8 mouse cellular contexts compared by ENCODE assay signal in the genomic region with DNA sequence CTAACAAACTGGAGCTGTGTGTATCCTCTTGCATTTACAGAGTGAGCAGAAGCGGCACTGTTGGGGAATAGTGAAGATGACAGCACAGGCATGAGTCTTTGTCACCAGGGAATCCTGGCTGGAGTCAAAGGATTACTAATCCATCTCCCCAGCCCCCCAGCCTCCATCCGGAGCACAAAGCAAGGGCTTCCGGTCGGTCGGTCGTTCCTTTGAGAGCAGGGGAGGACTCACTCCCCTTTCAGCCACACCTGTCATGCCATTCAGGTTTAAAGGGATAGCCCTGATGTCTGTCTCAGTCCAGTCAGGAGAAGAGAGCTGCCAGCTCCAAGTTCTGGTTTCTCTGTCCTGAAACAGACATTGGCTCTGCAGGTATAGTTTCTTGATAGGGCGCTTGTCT. TPM values are rescaled to one million over a fixed set of nuclear protein-coding genes. Genes with fewer than 3 reads are reported as not detected.
A peak's percentile ranks its signal among the peaks of the same experiment; 100 is the strongest.
DNase-seq lines count a peak whose midpoint lies in the region; ATAC-seq and TF ChIP-seq lines count a peak whose summit lies in the region.

No protein-coding gene starts in this region.

- no peak for ATAC-seq in heart, embryonic 14.5 days (ENCODE audit: insufficient number of reproducible peaks, insufficient read depth, low FRiP score, low read depth)
- ATAC-seq in Patski: peak; percentile 23
- no peak for ATAC-seq in hindbrain, embryonic 12.5 days (ENCODE audit: low FRiP score)
- peak; percentile 13 for ATAC-seq in lung, postnatal 0 days

- WGBS in heart, embryonic 14.5 days: 16% methylated on average over 7 of the region's 7 CpGs
- WGBS in hindbrain, embryonic 12.5 days: 24% methylated on average over 7 of the region's 7 CpGs
- WGBS in lung, postnatal 0 days: 15% methylated on average over 7 of the region's 7 CpGs

- H3K4me2 ChIP-seq in heart, embryonic 14.5 days (ENCODE audit: low read length): peak overlapping the region; percentile 51
- peak overlapping the region; percentile 9 for H3K4me2 ChIP-seq in hindbrain, embryonic 12.5 days (replicated peaks)
- H3K4me2 ChIP-seq in lung, postnatal 0 days (replicated peaks; ENCODE audit: low read depth, low read length): peak overlapping the region; percentile 44

- peak overlapping the region; percentile 88 to 94 for H3K27ac ChIP-seq in heart, embryonic 14.5 days (replicated peaks in 1 of 2; ENCODE audit: control insufficient read depth in 1 of 2, insufficient read depth in 1 of 2, low read depth in 2 of 2, low read length in 2 of 2)
- peak overlapping the region; percentile 75 for H3K27ac ChIP-seq in hindbrain, embryonic 12.5 days
- peak overlapping the region; percentile 92 for H3K27ac ChIP-seq in lung, postnatal 0 days (ENCODE audit: low read length)

- H3K9me3 ChIP-seq in heart, embryonic 14.5 days (ENCODE audit: control insufficient read depth, low read length): no peaks in the 10 kb centered on the region
- H3K9me3 ChIP-seq in hindbrain, embryonic 12.5 days (replicated peaks): no peaks in the 10 kb centered on the region
- no peaks in the 10 kb centered on the region for H3K9me3 ChIP-seq in lung, postnatal 0 days (ENCODE audit: low read length)

- in situ Hi-C loops in Patski (cut with MboI; ENCODE audit: low pct_unique_long_range_greater_than_20kb): no loop called here

- POLR2A ChIA-PET in Patski (lab: Charles Lee): interaction anchor here (0.9 to 1.7 kb wide), 3 partner anchors 14 to 38 kb away, joined by 3 to 7 read pairs (median 4); partner anchors contain the start of gene Lsm10

- DNase-seq in heart, postnatal 36 days: no peak
- DNase-seq in Patski (ENCODE audit: low read depth, low spot score): no peak
- DNase-seq in lung, postnatal 0 days (ENCODE audit: low spot score): no peak
- DNase-seq in urinary bladder, postnatal 4 days (ENCODE audit: low spot score in 2 of 2): no peak
- DNase-seq in layer of hippocampus, adult 11-12 months (ENCODE audit: low spot score): no peak
- DNase-seq in right cerebral cortex, postnatal 36 days (ENCODE audit: low spot score in 2 of 2): no peak

- no peaks in the 10 kb centered on the region for H3K36me3 ChIP-seq in heart, embryonic 14.5 days (ENCODE audit: control insufficient read depth, insufficient read depth, low read length)
- no peaks in the 10 kb centered on the region for H3K36me3 ChIP-seq in hindbrain, embryonic 12.5 days
- no peaks in the 10 kb centered on the region for H3K36me3 ChIP-seq in lung, postnatal 0 days (ENCODE audit: insufficient read depth, low read length)

- intact Hi-C loops in heart, postnatal 36 days (cut with DNase I): loop anchor here (2.0 to 5.0 kb wide), 2 partner anchors 38 to 151 kb away; partner anchors contain the start of gene Trappc3

- TF ChIP-seq CTCF in Patski (IDR thresholded peaks at IDR 0.05): no peak
- TF ChIP-seq CTCF in lung, postnatal 0 days (IDR thresholded peaks at IDR 0.05): no peak

- TF ChIP-seq EP300 in lung, postnatal 0 days (IDR thresholded peaks at IDR 0.05): no peak

- CTCF ChIA-PET in Patski (lab: Charles Lee): interaction anchor here (1.2 to 4.4 kb wide), 3 partner anchors 16 to 70 kb away, joined by 3 to 27 read pairs (median 4); no protein-coding TSS in a partner anchor

- H3K27me3 ChIP-seq in heart, embryonic 14.5 days (ENCODE audit: control insufficient read depth, insufficient read depth, low read length): no peaks in the 10 kb centered on the region
- no peaks in the 10 kb centered on the region for H3K27me3 ChIP-seq in Patski
- H3K27me3 ChIP-seq in hindbrain, embryonic 12.5 days: no peaks in the 10 kb centered on the region
- no peaks in the 10 kb centered on the region for H3K27me3 ChIP-seq in lung, postnatal 0 days (replicated peaks; ENCODE audit: insufficient read depth, low read length)

- H3K9ac ChIP-seq in heart, embryonic 14.5 days (ENCODE audit: low read length): peak overlapping the region; percentile 44
- peak overlapping the region; percentile 33 for H3K9ac ChIP-seq in hindbrain, embryonic 12.5 days
- peak overlapping the region; percentile 32 for H3K9ac ChIP-seq in lung, postnatal 0 days (replicated peaks; ENCODE audit: low read depth)

- no peak overlapping the region for H3K4me3 ChIP-seq in heart, embryonic 14.5 days (ENCODE audit: control insufficient read depth in 1 of 2, insufficient read depth in 1 of 2, low read depth in 1 of 2, low read length in 2 of 2)
- no peak overlapping the region for H3K4me3 ChIP-seq in hindbrain, embryonic 12.5 days
- peak overlapping the region; percentile 5; the same call in 1 of the 2 replicates for H3K4me3 ChIP-seq in lung, postnatal 0 days (ENCODE audit: low read depth, low read length)

- H3K4me1 ChIP-seq in heart, embryonic 14.5 days (ENCODE audit: control insufficient read depth in 2 of 2, insufficient read depth in 2 of 2, low read length in 2 of 2): peaks cover 38 to 56% of the 10 kb centered on the region in 2 experiments
- H3K4me1 ChIP-seq in hindbrain, embryonic 12.5 days: peaks cover 58% of the 10 kb centered on the region
- H3K4me1 ChIP-seq in lung, postnatal 0 days (ENCODE audit: insufficient read depth, low read depth, low read length): peaks cover 31% of the 10 kb centered on the region; the same call in 1 of the 2 replicates

RNA-seq across cellular contexts. Expression of gene Stk40, which starts 7.4 kb away (rescaled TPM):
- 13.1 and 17.8 TPM in 2 replicates for polyA plus RNA-seq in heart, embryonic 14.5 days (2014; fragmentation: Nextera tagmentation; extraction: Ambion mirVana)
- total RNA-seq in heart, postnatal 36 days (2021): 10 to 100 TPM; 33.6 to 41.5 TPM
- 11.8 TPM for polyA plus RNA-seq in Patski (2021)
- 49.4 and 51.0 TPM in 2 replicates for polyA plus RNA-seq in hindbrain, embryonic 12.5 days (2016; fragmentation: Nextera tagmentation; extraction: Ambion mirVana)
- 26.7 and 30.6 TPM in 2 replicates for polyA plus RNA-seq in lung, postnatal 0 days (2015; fragmentation: Nextera tagmentation; extraction: Ambion mirVana)

RNA-seq across cellular contexts. Expression of gene Lsm10, which starts 14.7 kb away (rescaled TPM):
- 45.4 and 49.1 TPM in 2 replicates for polyA plus RNA-seq in heart, embryonic 14.5 days (2014; fragmentation: Nextera tagmentation; extraction: Ambion mirVana)
- total RNA-seq in heart, postnatal 36 days (2021): 10 to 100 TPM; 14.5 to 16.4 TPM
- polyA plus RNA-seq in Patski (2021): 30.7 TPM
- polyA plus RNA-seq in hindbrain, embryonic 12.5 days (2016; fragmentation: Nextera tagmentation; extraction: Ambion mirVana): 37.7 and 39.6 TPM in 2 replicates
- polyA plus RNA-seq in lung, postnatal 0 days (2015; fragmentation: Nextera tagmentation; extraction: Ambion mirVana): 62.2 and 64.1 TPM in 2 replicates

RNA-seq across cellular contexts. Expression of gene Eva1b, which starts 36.4 kb away (rescaled TPM):
- 31.8 and 33.9 TPM in 2 replicates for polyA plus RNA-seq in heart, embryonic 14.5 days (2014; fragmentation: Nextera tagmentation; extraction: Ambion mirVana)
- total RNA-seq in heart, postnatal 36 days (2021): 10 to 100 TPM; 15.7 to 16.2 TPM
- 62.2 TPM for polyA plus RNA-seq in Patski (2021)
- polyA plus RNA-seq in hindbrain, embryonic 12.5 days (2016; fragmentation: Nextera tagmentation; extraction: Ambion mirVana): 35.4 and 40.0 TPM in 2 replicates
- 151 TPM in 2 replicates for polyA plus RNA-seq in lung, postnatal 0 days (2015; fragmentation: Nextera tagmentation; extraction: Ambion mirVana)

RNA-seq across cellular contexts. Expression of gene Sh3d21, which starts 52.1 kb away (rescaled TPM):
- 2.5 and 2.7 TPM in 2 replicates for polyA plus RNA-seq in heart, embryonic 14.5 days (2014; fragmentation: Nextera tagmentation; extraction: Ambion mirVana)
- 1 to 10 TPM; 2.4 to 3.6 TPM for total RNA-seq in heart, postnatal 36 days (2021)
- polyA plus RNA-seq in Patski (2021): 0.54 TPM
- 3.7 and 5.3 TPM in 2 replicates for polyA plus RNA-seq in hindbrain, embryonic 12.5 days (2016; fragmentation: Nextera tagmentation; extraction: Ambion mirVana)
- 23.3 and 30.7 TPM in 2 replicates for polyA plus RNA-seq in lung, postnatal 0 days (2015; fragmentation: Nextera tagmentation; extraction: Ambion mirVana)

RNA-seq across cellular contexts. Expression of gene Oscp1, which starts 52.8 kb away (rescaled TPM):
- 4.6 and 6.4 TPM in 2 replicates for polyA plus RNA-seq in heart, embryonic 14.5 days (2014; fragmentation: Nextera tagmentation; extraction: Ambion mirVana)
- 1 to 10 TPM; 2.5 to 2.7 TPM for total RNA-seq in heart, postnatal 36 days (2021)
- 13.5 TPM for polyA plus RNA-seq in Patski (2021)
- 23.5 and 25.0 TPM in 2 replicates for polyA plus RNA-seq in hindbrain, embryonic 12.5 days (2016; fragmentation: Nextera tagmentation; extraction: Ambion mirVana)
- polyA plus RNA-seq in lung, postnatal 0 days (2015; fragmentation: Nextera tagmentation; extraction: Ambion mirVana): 11.8 and 12.3 TPM in 2 replicates

Comparison
In these comparisons a context has a peak if more than half of its experiments do, and no peak if none do; other contexts are left out.
1. ATAC-seq: peak in Patski (single experiment) and lung, postnatal 0 days (single experiment); none in heart, embryonic 14.5 days (single experiment) and hindbrain, embryonic 12.5 days (single experiment).
2. Peak in every context shown above with its lines, with median percentiles within 50 percentile points of each other: H3K27ac ChIP-seq, H3K4me2 ChIP-seq and H3K9ac ChIP-seq.